Mouse (Mus musculus) kidney, postnatal 25 days (tissue): ENCODE measurements around the gene Dhx9.
A peak's percentile ranks its signal among the peaks of the same experiment; 100 is the strongest.
"Not testable (repeated sequence)": the region's sequence is repeated elsewhere in the genome, so short reads cannot be mapped to it uniquely, and the experiment has no call there.

Experiments used
- DNase-seq, 2 experiments: peaks; one replicate each; pipeline ENCODE4 v3.0.0; 2021; ENCODE audit warnings: mixed read lengths in 2 of 2

The Dhx9 gene

DNA sequence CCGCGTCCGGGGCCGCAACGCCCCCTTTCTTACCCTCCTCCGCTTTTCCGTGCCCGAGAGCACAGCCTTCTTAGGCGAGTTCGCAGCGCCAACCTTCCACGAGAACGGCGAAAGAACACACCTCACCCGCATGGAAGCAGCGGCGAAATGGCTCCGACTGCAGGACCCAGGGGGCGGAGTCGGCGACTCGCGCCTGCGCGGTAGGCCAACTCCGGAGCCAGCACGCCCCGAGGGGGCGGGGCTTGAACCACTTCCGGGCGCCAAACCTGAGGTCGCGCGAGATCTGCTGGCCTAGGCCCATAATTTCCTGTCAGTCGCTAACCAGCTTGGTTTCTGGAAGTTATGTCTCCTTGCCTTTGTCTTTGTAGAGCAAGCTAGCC lies at the start of gene Dhx9:
Gene Dhx9 (minus strand): TSS at position 161 of the 380 bp plus-strand sequence.
- peak; percentile 98 for DNase-seq

DNA sequence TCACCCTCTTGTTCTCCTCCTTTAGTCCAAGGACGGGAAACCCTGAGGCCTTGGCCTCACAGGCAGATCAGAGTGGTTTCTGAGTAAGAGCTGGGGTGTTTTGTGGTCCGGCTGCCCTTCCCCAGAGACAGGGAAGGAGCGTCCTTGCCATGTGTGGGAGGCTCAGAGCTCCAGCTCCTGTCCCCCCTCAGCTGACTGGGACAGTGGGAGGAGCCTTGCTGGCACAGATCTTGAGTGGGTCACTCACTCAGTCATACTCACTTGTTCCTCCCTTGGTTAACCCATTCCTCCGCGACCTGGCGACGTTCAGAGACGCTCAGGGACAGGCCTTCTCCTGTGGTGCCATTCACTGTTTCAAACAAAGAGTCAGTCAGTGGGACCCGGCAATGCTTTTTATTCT lies 48.2 kb upstream of the Dhx9 start:
- peak in 1 of 2 experiments; percentile 35 for DNase-seq

DNA sequence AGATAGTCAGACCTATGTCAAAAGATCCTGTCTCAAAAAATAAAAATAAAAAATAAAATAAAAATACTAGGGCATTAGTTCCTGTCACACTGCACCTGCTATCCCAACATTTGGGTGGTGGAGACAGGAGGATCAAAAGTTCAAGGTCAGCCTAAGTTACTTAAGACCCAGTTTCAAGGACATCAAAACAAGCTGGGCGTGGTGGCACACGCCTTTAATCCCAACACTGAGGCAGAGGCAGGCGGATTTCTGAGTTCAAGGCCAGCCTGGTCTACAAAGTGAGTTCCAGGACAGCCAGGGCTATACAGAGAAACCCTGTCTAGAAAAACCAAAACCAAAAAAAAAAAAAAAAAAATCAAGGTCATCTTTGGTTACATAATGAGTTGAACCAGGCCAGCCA lies 45.4 kb upstream of the Dhx9 start:
- DNase-seq: not testable (repeated sequence)

DNA sequence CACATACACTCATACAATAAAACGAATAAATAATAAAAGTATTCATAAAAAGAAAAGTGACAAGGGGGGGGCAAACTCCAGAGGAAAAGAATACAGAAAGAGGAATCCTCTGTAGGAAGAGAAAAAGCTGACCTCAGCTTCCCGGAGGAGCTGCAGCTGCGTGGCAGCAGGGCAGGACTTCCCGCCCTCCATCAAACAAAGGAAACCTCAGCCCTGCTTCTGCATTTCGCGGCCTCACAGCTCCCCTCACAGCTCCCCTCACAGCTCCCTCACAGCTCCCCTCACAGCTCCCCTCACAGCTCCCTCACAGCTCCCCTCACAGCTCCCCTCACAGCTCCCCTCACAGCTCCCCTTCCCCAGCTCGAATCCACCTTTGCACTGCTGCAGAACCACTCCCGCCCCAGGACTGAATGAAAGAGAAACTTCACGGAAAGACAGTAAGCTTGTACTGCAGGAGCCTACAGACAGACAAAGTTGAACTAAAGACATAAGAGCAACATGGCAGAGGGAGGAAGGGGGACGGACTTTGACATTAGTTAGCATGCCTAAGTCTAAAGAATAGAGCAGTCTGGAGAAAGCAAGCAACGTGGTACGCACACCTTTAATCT lies 44.9 kb upstream of the Dhx9 start:
- DNase-seq: peak; percentile 14 to 45

DNA sequence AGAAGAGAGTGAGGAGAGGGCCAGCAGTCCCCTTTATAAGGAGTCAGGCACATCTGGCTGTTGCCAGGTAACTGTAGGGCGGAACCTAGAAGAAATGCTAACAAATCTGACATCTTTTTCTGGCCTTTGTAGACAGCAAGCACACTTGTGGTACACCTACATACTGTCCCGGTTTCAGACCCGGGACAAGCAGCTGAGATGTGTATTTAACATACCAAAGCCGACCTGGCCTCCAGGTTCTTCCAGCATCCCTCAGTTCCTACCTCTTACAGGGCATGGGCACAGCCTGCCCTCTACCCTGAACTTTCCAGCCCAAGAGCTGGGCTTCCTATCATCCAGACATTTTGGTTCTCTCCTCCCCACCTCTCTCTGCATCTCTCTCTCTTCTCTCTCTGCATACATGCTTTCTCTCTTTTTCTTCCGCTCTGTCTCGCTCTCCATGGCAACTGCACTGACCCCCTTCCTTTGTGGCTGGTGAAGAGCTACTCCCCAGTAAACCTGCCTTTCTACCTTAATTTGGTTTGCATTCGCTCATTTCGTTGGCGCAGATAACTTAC lies 44.3 kb upstream of the Dhx9 start:
- DNase-seq: peak in 1 of 2 experiments; percentile 9

DNA sequence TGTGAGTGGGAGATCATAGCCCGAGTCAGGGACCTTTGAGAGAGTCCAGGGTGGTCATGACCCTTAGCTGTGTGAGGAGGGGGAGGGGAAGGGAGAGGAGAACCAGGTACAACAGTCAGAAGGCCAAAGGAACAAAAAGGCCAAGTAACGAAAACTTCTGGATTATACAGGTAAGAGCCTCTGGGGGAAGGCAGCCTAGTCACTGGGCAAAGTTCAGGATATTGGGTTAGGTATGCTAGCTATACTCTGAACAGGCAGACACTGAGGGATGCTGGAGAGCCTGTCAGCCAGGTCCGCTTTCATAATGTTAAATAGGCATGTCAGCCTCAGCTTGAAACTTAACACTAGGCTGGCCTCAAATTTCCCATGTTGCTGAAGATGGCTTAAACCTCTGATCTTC lies 34.7 kb upstream of the Dhx9 start:
- peak in 1 of 2 experiments; percentile 34 for DNase-seq

DNA sequence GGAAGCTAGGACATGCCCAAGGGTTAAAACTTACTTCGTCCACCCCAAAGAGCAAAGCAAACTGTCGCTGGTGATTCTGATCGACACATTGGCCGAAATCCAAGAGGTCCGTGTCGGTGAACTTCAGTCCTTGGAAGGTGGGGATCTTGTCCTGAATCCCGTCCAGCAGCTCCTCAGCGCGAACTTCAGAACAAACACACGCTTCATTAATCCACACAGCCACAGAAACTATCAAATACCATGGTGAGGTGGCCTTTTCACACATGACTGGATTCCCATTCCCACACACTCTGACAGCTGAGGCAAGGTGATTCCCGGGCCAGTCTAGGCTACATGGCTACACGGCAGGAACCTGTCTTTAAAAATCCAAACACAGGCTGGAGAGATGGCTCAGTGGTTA lies 27.9 kb upstream of the Dhx9 start:
- peak; percentile 73 to 77 for DNase-seq

DNA sequence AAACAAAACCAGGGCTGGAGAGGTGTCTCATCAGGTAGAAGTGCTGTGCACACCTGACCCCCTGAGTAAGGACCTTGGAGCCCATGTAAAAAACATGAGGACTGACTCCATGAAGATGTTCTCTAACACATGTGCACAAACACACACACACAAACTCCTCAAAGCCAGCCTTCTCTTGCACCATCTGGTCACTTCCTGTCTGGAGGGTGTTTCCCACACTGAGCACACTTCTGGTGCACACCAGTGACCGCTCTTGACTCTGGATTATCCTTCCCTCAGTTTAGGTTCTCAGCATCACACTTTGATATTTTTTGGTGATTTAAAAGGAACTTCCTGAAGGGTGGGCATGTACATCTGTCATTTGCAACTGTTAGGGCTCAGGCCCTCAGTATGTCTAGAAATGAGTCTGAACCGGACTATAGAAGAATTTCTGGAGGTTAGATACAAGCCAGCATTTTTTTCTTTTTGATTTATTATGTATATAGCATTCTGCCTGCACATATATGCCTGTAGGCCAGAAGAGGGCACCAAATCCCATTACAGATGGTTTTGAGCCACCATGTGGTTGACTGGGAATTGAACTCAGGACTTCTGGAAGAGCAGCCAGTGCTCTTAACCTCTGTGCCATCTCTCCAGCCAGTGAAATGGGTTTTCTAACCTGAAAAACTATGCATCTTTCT lies 23.0 kb upstream of the Dhx9 start:
- no peak for DNase-seq

DNA sequence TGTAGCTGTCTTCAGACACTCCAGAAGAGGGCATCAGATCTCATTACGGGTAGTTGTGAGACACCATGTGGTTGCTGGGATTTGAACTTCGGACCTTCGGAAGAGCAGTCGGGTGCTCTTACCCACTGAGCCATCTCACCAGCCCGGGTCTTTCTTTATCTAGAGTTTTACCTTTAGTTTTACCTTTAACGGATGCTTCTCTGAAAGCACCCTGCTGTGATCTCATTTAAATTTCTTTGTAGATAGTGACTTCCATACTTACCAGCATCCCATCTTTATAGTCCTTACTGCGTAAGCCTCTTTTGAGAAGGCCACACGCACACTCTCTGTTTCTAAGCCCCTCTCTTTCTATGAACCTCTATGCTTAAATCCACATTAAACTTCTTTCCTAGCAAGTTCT lies 22.1 kb upstream of the Dhx9 start:
- DNase-seq: not testable (repeated sequence)

DNA sequence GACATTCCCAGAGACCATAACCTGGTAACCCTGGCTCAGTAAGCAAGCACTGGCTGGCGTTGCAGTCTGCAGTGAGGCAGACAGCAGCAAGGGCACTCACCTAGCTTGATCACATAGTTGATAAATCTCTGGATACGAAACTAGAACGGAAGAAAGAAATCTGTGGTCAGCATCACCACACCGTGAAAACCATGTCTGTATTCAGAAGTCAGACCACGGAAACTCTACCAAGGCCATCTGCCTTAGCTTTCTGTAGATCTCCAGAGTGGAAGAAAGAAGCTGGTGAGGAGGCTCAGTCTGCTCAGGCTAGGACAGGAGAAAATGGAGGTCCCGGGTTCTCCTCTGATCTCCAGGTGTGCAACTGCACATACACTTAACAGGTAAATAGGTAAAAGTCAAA lies 21.6 kb upstream of the Dhx9 start:
- no peak for DNase-seq

DNA sequence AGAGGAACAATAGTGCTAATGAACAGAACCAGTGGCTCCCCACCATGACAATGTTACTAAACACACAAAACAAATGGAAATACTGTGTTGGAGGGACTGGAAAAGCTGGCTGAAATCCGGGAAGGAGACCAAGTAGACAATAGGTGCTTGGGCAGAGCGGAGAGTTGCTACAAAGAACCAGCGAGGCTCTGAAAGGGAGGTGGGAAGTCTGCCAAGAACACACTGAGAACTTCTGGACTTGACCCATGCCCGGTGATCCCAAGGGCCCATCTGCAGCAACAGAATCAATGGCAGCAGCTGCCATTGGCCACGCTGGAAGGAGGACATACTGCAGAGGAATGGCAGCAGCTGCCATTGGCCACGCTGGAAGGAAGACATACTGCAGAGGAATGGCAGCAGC lies 18.8 kb upstream of the Dhx9 start:
- DNase-seq: peak; percentile 84 to 92

DNA sequence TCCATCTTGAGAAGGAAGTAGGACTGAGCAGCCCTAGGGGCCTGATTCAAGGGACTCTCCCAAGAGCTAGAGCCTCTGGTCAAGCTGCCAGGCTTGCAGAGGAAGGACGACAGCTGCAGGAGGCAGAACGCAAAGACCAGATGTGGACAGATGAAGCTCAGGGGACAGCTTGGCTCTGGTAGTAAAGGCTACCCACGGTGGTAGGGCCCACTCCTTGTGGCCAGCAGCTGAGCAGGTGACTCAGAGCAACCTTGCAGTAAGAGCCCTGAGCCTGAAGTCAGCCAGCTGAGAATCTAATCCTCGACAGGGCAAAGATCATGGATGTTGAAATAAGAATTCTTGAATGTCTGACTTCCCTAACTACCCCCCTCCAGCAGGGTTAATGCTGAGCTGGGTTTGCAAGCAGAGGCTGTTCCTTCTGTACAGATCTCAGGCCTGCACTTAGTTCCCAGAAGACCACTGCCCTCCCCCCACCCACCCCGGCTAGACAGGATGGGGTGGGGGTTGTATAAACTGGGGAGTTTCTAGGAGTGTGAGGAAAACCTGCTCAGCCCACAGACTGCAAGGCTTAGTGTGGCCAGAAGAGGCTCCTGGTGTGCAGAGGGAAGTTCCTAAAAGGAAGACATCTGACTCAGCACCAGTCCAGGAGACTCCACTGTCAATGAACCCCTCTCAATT lies 14.3 kb upstream of the Dhx9 start:
- peak; percentile 58 to 88 for DNase-seq

DNA sequence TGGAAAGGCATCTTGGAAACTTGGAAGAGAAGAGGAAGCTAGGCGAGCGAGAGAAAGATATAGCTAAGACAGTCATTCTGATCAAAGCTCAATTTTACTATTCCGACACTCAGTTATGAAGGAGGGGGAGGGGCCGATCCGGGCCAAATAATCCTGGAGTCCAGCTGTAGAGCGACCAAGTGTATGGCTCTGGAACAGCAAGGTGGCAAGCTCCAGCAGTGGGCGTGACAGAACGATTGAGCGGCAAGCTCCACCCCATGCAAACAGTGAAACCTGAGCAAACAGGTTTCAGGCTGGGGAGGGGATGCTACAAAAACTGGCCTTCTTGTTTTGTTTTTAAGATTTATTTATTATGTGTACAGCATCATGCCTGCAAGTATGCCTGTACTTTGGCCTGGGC lies 12.6 kb upstream of the Dhx9 start:
- peak; percentile 20 to 53 for DNase-seq

DNA sequence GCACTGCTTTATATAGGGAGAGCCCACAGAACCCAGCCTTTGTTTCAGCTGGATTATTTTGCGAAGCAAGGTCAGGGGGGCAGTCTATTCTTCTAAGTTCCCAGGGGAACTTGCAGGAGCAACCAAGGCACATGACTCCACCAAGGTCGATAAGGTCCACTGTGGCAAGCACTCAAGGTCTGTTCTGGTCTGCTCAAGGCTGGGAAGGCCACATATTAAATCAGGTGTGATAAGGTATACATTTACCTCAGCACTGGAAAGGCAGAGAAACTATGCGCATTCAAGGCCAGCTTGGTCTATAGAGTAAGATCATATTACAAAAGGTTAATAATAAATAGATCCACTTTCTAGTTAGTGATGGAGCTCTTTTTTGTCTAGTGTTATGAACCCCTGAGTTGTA lies 8.6 kb upstream of the Dhx9 start:
- DNase-seq: no peak

DNA sequence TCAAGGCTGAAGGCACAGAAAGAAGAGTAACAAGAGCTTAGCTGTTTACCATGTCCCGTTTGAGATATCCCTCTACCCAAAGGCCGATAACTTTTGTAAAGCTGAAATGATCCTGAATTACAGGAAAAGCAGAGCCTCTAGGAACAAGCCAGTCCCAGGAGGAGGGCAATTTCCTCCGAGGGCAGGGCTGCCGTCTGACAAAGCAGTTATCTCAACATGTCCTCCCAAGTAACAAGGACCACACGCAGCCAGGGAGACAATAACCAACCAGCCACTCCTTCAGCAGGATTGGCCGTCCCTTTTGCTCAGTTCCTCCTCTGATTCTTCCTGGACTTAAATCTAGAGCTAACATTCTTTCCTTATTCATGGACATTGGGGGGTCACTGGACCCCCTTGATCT lies 6.5 kb upstream of the Dhx9 start:
- DNase-seq: no peak

DNA sequence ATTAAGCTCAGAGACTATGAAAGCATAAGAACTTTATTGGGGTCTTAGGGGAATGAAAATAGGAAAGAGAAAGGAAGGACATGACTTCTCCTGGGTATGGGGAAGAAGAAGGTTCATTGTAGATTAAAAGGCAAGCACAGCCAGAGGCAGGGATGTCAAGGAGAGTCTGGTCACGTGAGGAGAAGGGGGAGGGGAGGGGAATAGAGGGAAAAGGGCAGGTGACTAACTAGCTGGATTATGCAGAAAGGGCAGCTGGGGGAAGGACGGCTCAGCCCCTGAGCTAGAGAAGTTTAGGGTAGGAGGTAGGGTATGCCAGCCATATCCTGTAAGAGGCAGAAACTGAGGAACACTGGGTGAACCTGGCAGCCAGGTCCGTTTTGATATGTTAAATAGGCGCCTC lies 5.9 kb upstream of the Dhx9 start:
- peak; percentile 77 to 84 for DNase-seq

DNA sequence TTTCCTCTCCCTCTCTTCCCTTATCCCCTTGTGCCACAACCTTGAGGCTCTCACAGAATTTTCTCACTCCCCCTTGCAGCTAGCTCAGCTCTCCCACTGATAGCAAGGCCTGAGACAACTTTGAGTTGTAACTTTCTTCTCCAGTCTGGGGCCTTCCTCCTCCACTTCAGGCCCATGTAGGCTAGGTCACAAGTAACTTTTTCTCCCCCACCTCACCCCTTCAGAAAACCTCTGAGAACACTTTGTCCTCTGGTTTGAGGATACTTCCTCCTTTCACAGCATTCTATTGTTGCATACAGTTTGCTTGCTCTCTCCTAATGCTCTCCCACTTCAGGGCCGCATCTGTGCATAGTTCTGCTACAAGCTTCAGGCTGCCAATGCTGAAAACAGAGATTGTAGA lies 4.4 kb upstream of the Dhx9 start:
- no peak for DNase-seq

DNA sequence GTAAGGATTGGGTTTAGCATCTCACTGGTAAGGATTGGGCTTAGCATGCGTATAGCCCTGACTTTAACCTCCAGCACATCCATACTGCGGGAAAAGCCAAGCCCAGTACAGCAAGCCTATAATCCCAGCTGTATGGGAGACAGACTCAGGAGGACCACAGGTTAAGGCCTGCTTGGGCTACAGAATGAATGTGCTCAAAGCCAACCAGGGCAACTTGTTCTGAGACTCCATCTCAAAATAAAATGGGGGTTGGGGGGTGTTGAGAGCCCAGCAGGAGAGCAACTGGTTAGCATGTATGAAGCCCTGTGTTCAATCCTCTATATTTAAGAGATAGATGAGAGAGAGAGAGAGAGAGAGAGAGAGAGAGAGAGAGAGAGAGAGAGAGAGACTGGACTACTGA lies 3.9 kb upstream of the Dhx9 start:
- DNase-seq: no peak

DNA sequence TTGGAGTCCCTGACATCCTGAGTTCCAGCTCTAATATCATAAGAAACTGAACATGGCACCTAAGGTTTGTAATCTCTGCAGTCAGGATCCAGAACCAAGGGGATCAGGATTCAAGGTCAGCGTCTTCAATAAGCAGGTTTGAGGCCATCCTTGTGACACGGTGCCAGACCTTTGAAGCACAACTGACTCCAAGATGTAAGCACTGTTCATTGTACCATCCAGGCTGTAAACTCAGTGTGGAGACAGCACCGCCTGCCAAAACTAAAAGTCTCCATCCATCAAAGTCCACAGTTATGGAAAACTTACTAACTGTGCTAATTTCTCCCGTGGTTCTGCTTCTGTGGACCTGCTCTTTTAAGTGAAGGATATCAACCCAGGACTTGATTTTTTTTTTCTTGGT lies 2.5 kb upstream of the Dhx9 start:
- DNase-seq: peak in 1 of 2 experiments; percentile 44

DNA sequence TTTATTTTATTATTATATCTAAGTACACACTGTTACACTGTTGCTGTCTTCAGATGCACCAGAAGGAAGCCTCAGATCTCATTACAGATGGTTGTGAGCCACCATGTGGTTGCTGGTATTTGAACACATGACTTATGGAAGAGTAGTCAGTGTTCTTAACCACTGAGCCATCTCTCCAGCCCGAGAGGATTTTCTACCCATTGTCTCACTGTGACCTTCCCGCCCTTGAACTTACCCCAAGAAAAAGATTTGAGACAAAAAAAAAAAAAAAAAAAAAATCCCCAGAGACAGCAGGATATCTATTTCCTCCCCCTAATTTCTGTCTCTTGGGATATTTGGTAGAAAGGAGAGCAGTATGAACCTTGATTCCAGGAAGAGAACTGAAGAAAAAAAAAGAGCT lies 2.1 kb upstream of the Dhx9 start:
- DNase-seq: no peak

DNA sequence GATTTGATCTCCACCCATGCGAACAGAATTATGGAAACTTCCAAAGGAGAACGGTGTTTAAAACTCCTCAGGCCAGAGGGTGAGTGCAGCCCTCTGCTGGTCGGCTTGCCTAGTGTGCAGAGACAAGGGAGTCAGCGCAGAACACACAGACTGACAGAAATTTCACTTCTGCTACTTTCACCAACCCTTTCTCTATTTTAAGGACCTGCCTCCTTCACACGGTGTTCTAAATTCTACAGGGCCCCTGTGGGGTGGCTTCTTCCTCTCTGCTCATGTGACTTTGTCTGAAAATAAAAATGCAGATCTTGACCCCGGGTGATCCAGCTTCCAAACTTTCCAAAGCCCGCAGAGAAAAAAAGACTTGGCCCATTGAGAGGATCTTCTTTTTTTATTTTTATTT lies 1.7 kb upstream of the Dhx9 start:
- peak; percentile 24 to 52 for DNase-seq

DNA sequence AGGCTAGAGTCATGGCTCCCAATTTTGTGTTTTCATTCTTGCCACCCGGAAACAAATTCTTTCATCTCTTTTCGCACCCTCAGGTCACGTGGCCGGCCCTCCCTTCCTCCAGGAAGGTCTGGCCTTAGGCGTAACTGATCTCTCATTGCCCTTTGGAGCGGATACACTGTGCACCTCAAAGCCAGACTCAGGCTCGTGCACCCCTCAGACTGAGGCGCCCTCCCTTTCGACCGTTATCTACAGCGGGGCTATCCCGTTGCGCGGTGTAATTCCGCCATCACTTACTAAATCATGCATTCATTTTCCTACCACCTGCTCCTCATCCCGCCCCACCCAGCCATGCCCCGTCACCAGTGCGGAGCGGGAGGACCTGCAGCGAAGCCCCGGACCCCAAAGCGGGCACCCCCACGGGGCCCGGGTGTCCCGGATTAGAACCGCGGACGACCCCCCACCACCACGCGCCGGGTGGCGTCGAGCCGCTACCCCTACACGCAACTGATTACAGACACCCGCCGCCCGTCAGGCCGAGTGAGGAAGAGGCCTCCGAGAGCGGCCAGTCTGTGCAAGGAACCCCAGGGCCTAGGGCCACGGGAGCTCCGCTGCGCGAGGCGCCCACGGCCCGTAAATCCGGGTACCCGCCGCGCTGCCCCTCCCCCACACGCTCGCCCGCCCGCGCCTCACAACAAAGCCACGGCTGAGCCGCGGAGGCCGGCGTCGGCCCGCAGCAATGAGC lies 527 bp downstream of the Dhx9 start:
- peak; percentile 78 to 86 for DNase-seq

DNA sequence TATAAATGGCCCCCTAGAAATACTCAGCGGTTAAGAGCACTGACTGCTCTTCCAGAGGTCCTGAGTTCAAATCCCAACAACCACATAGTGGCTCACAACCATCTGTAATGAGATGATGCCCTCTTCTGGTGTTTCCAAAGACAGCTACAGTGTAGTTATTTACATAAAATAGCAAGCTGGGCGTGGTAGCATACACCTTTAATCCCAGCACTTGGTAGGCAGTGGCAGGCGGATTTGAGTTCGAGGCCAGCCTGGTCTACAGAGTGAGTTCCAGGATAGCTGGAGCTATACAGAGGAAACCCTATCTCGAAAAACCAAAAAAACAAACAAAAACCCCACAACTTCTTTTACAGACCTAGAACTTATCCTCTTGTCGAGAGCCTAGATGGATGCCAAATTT lies 1.3 kb downstream of the Dhx9 start:
- not testable (repeated sequence) for DNase-seq
